Mouse (Mus musculus) MEL (cell line): ENCODE data around the gene Btd. TPM values are rescaled to one million over a fixed set of nuclear protein-coding genes. Genes with fewer than 3 reads are reported as not detected.

ENCODE experiments used
- DNase-seq: peaks from one replicate; pipeline ENCODE4 v3.0.0; 2011; ENCODE audit warnings: low read depth, low spot score
- H3K27ac ChIP-seq: 2 replicates; pipeline ENCODE4 v1.5.1; 2012; ENCODE audit warnings: low read depth, mild to moderate bottlenecking, control low read depth, low read length, moderate library complexity; ENCODE audit not compliant: control insufficient read depth
- H3K27me3 ChIP-seq, 2 experiments: fragments of 150-350 bp in 1 of 2; sonication (generic) in 1 of 2; 2 replicates each; pipeline ENCODE4 v1.6.1; 2012; ENCODE audit warnings: low read length in 2 of 2, mild to moderate bottlenecking in 2 of 2, improper control_type of control experiment in 1 of 2, moderate library complexity in 1 of 2; ENCODE audit not compliant: insufficient read depth in 2 of 2, control insufficient read depth in 1 of 2
- H3K36me3 ChIP-seq, 2 experiments: 2 replicates each; pipeline ENCODE4 v1.6.1; 2012 to 2014; ENCODE audit warnings: low read length in 2 of 2, improper control_type of control experiment in 1 of 2, inconsistent platforms in 1 of 2, mild to moderate bottlenecking in 1 of 2; ENCODE audit not compliant: insufficient read depth in 2 of 2, control insufficient read depth in 1 of 2
- H3K4me1 ChIP-seq, 2 experiments: fragments of 150-350 bp in 1 of 2; sonication (generic) in 1 of 2; 2 replicates each; pipeline ENCODE4 v1.6.1; 2012; ENCODE audit warnings: low read length in 2 of 2, improper control_type of control experiment in 1 of 2, mild to moderate bottlenecking in 1 of 2; ENCODE audit not compliant: insufficient read depth in 2 of 2, control insufficient read depth in 1 of 2
- H3K4me3 ChIP-seq, 2 experiments: fragments of 150-350 bp in 1 of 2; sonication (generic) in 1 of 2; 2 replicates each; pipeline ENCODE4 v1.5.1; 2012; ENCODE audit warnings: low read depth in 2 of 2, low read length in 2 of 2, mild to moderate bottlenecking in 2 of 2, moderate library complexity in 2 of 2, control low read depth in 1 of 2, improper control_type of control experiment in 1 of 2; ENCODE audit not compliant: control insufficient read depth in 1 of 2, insufficient read depth in 1 of 2
- H3K79me2 ChIP-seq: 2 replicates; pipeline ENCODE4 v1.6.1; 2012; ENCODE audit warnings: mild to moderate bottlenecking, low read length, moderate library complexity; ENCODE audit not compliant: control insufficient read depth, poor library complexity, insufficient read depth
- H3K9ac ChIP-seq: 2 replicates; pipeline ENCODE4 v1.6.1; 2012; ENCODE audit warnings: low read depth, mild to moderate bottlenecking, control low read depth, low read length, moderate library complexity; ENCODE audit not compliant: control insufficient read depth, poor library complexity, severe bottlenecking
- H3K9me3 ChIP-seq: fragments of 150-350 bp; sonication (generic); replicated peaks from 2 replicates; pipeline ENCODE4 v1.6.1; 2012; ENCODE audit warnings: mild to moderate bottlenecking, low read length, improper control_type of control experiment, moderate library complexity; ENCODE audit not compliant: insufficient read depth
- CTCF ChIP-seq, 3 experiments: IDR thresholded peaks in 2 of 3; conservative IDR thresholded peaks in 1 of 3; 2 replicates each; pipeline ENCODE4 v1.5.1; 2011 to 2012; ENCODE audit warnings: low read length in 3 of 3, low read depth in 2 of 3, mild to moderate bottlenecking in 2 of 3, improper control_type of control experiment in 1 of 3, inconsistent platforms in 1 of 3, mixed read lengths in 1 of 3, moderate library complexity in 1 of 3; ENCODE audit not compliant: control insufficient read depth in 1 of 3, insufficient read depth in 1 of 3, poor library complexity in 1 of 3, severe bottlenecking in 1 of 3
- E2F4 ChIP-seq: IDR thresholded peaks from 2 replicates; pipeline ENCODE4 v1.6.1; 2011; ENCODE audit warnings: low read depth, low read length, improper control_type of control experiment, borderline replicate concordance
- ETS1 ChIP-seq: IDR thresholded peaks from 2 replicates; pipeline ENCODE4 v1.6.1; 2012; ENCODE audit warnings: low read depth, mild to moderate bottlenecking, inconsistent platforms, low read length, improper control_type of control experiment, moderate library complexity
- GABPA ChIP-seq: IDR thresholded peaks from 2 replicates; pipeline ENCODE4 v1.6.1; 2012; ENCODE audit warnings: low read depth, mild to moderate bottlenecking, inconsistent platforms, low read length, improper control_type of control experiment, moderate library complexity
- HCFC1 ChIP-seq: IDR thresholded peaks from 2 replicates; pipeline ENCODE4 v1.6.1; 2012; ENCODE audit warnings: low read depth, mild to moderate bottlenecking, inconsistent platforms, low read length, improper control_type of control experiment, moderate library complexity
- KAT2A ChIP-seq: conservative IDR thresholded peaks from 2 replicates; pipeline ENCODE4 v1.6.1; 2012; ENCODE audit warnings: low read depth, low read length, improper control_type of control experiment, inconsistent platforms
- MAZ ChIP-seq: IDR thresholded peaks from 2 replicates; pipeline ENCODE4 v1.6.1; 2012; ENCODE audit warnings: low read depth, mild to moderate bottlenecking, inconsistent platforms, low read length, improper control_type of control experiment
- MEF2A ChIP-seq: IDR thresholded peaks from 2 replicates; pipeline ENCODE4 v1.6.1; 2014; ENCODE audit warnings: low read depth, mild to moderate bottlenecking, inconsistent platforms, low read length, improper control_type of control experiment; ENCODE audit not compliant: poor library complexity, insufficient replicate concordance, severe bottlenecking; ENCODE audit errors: extremely low read depth
- MXI1 ChIP-seq: IDR thresholded peaks from 2 replicates; pipeline ENCODE4 v1.6.1; 2011; ENCODE audit warnings: mild to moderate bottlenecking, low read depth, low read length, improper control_type of control experiment
- MYC ChIP-seq: IDR thresholded peaks from 2 replicates; pipeline ENCODE4 v1.6.1; 2011; ENCODE audit warnings: low read depth, mild to moderate bottlenecking, low read length, improper control_type of control experiment, moderate library complexity
- NELFE ChIP-seq: IDR thresholded peaks from 2 replicates; pipeline ENCODE4 v1.6.1; 2011; ENCODE audit warnings: low read depth, low read length, improper control_type of control experiment
- NRF1 ChIP-seq: IDR thresholded peaks from 2 replicates; pipeline ENCODE4 v1.6.1; 2014; ENCODE audit warnings: low read depth, mild to moderate bottlenecking, inconsistent platforms, low read length, improper control_type of control experiment, moderate library complexity; ENCODE audit not compliant: poor library complexity, insufficient read depth, severe bottlenecking
- POLR2A ChIP-seq, 2 experiments: IDR thresholded peaks; 2 replicates each; pipeline ENCODE4 v1.6.1; 2011 to 2012; ENCODE audit warnings: low read length in 2 of 2, mild to moderate bottlenecking in 2 of 2, control low read depth in 1 of 2, improper control_type of control experiment in 1 of 2, low read depth in 1 of 2, moderate library complexity in 1 of 2; ENCODE audit not compliant: control insufficient read depth in 1 of 2, insufficient read depth in 1 of 2, poor library complexity in 1 of 2
- POLR2AphosphoS5 ChIP-seq: IDR thresholded peaks from 2 replicates; pipeline ENCODE4 v1.6.1; 2012; ENCODE audit warnings: low read depth, borderline replicate concordance, mild to moderate bottlenecking, inconsistent platforms, low read length, moderate library complexity, mixed read lengths
- RAD21 ChIP-seq: IDR thresholded peaks from 2 replicates; pipeline ENCODE4 v1.6.1; 2011; ENCODE audit warnings: mild to moderate bottlenecking, low read depth, low read length, improper control_type of control experiment
- UBTF ChIP-seq: IDR thresholded peaks from 2 replicates; pipeline ENCODE4 v1.6.1; 2012; ENCODE audit warnings: low read depth, mild to moderate bottlenecking, inconsistent platforms, low read length, improper control_type of control experiment, moderate library complexity, borderline replicate concordance; ENCODE audit not compliant: insufficient read depth
- USF1 ChIP-seq: IDR thresholded peaks from 2 replicates; pipeline ENCODE4 v1.6.1; 2014; ENCODE audit warnings: low read depth, mild to moderate bottlenecking, inconsistent platforms, low read length, improper control_type of control experiment, moderate library complexity
- ZC3H11A ChIP-seq: IDR thresholded peaks from 2 replicates; pipeline ENCODE4 v1.6.1; 2012; ENCODE audit warnings: low read depth, mild to moderate bottlenecking, inconsistent platforms, low read length, improper control_type of control experiment
- ZMIZ1 ChIP-seq: IDR thresholded peaks from 2 replicates; pipeline ENCODE4 v1.6.1; 2012; ENCODE audit warnings: low read depth, mild to moderate bottlenecking, inconsistent platforms, low read length, improper control_type of control experiment, moderate library complexity
- polyA plus RNA-seq, 2 experiments: library from polyadenylated mRNA; stranded (reverse) in 1 of 2; unstranded in 1 of 2; fragments of >175 nt in 1 of 2; fragments of >200 nt in 1 of 2; gene quantifications; 2 replicates each; pipeline versions ENCODE4 v1.2.1 to v1.2.4; 2012; ENCODE audit warnings: low replicate concordance in 2 of 2, low read depth in 1 of 2; ENCODE audit not compliant: insufficient read length in 2 of 2, insufficient read depth in 1 of 2, missing spikeins in 1 of 2
- total RNA-seq: library from RNA; depleted of rRNA; stranded (reverse); fragments of 300-350 nt; gene quantifications from 2 replicates; pipeline ENCODE4 v1.2.3, GENCODE M21; 2012

Btd gene
- total and polyA plus RNA-seq, 3 experiments, result 7.2 to 12.9 TPM; not detected in 1

DNA sequence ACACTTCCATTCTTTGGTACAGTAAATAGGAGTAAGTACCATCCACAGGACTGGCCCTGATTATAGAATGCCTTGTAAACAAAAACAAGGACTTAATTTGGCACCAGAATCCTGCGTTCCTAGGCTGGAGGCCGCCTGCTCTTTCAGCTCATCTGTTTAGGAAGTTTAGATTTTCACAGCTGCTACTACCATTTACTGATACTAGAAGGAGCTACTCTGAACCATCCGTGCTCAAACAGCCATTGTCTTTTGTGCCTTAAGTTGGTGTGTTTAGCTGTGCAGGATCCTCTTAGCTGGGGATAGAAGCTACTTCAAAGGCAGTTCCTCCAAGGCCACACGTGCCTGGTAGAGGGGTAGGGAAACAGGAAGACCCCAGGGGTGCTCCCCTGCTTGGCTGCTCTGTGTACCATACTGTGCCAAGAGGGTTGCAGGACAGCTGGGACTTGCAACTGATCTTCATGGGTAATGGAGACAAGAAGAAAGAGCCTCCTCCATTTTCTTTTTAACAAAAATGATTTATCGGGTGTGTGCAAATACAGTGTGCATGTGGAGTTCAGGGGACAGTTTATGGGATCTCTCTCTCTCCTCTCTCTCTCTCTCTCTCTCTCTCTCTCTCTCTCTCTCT lies 41.2 kb downstream of the Btd start:
- no peak for DNase-seq
- H3K4me1 ChIP-seq, result peaks cover 3 to 24% of the 10 kb centered on the region in 2 experiments
- H3K36me3 ChIP-seq, result peaks cover 0 to 12% of the 10 kb centered on the region in 2 experiments; a peak in 2 of 4 replicates
- H3K9me3 ChIP-seq, result no peaks in the 10 kb centered on the region
- no peaks in the 10 kb centered on the region for H3K79me2 ChIP-seq
- H3K27ac ChIP-seq, result no peak overlapping the region
- no peaks in the 10 kb centered on the region for H3K27me3 ChIP-seq
- H3K9ac ChIP-seq, result no peak overlapping the region
- TF ChIP-seq E2F4 (no peak), ZC3H11A (no peak), GABPA (no peak), MAZ (no peak), USF1 (no peak), ZMIZ1 (no peak)
- TF ChIP-seq, all 39 proteins: peak for 0
- H3K4me3 ChIP-seq, result no peak overlapping the region

DNA sequence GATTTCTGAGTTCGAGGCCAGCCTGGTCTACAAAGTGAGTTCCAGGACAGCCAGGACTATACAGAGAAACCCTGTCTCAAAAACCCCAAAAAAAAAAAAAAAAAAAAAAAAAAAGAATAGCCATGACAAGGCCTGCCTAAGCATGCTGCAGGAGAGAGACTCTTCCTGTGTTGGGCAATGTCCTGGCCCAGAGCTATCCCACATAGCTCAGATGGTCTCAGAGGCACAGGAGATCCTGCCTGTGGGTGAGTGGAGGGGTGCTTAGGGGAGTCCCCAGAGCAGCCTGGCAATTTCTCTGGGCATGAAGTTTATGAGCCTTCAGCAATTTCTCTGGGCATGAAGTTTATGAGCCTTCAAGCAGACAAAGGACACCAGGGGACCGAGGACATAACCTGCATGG lies 42.8 kb downstream of the Btd start:
- no peak overlapping the region for H3K9ac ChIP-seq
- H3K27me3 ChIP-seq, result no peaks in the 10 kb centered on the region
- no peak overlapping the region for H3K4me3 ChIP-seq
- peaks cover 3 to 24% of the 10 kb centered on the region in 2 experiments for H3K4me1 ChIP-seq
- no peak for DNase-seq
- H3K36me3 ChIP-seq, result peaks cover 0 to 12% of the 10 kb centered on the region in 2 experiments; a peak in 2 of 4 replicates
- H3K9me3 ChIP-seq, result no peaks in the 10 kb centered on the region
- H3K79me2 ChIP-seq, result no peaks in the 10 kb centered on the region
- TF ChIP-seq GABPA (no peak), E2F4 (no peak), KAT2A (no peak), POLR2AphosphoS5 (no peak), POLR2A (IDR thresholded peaks at IDR 0.05; ENCODE audit: control insufficient read depth in 1 of 2, insufficient read depth in 1 of 2, low read depth in 1 of 2, low read length in 2 of 2, poor library complexity in 1 of 2) (no peak), HCFC1 (no peak), NELFE (no peak), RAD21 (no peak), NRF1 (no peak), UBTF (no peak), CTCF (IDR thresholded peaks at IDR 0.05 in 2 of 3, conservative IDR thresholded peaks at IDR 0.05 in 1 of 3; ENCODE audit: control insufficient read depth in 1 of 3, insufficient read depth in 1 of 3, low read depth in 2 of 3, low read length in 3 of 3, poor library complexity in 1 of 3, severe bottlenecking in 1 of 3) (no peak), ETS1 (no peak), MEF2A (no peak), MYC (no peak), MXI1 (no peak)
- H3K27ac ChIP-seq, result no peak overlapping the region
